Mouse (Mus musculus) forebrain, postnatal 0 days (tissue): ENCODE results near the gene Cdx2. TPM values are rescaled to one million over a fixed set of nuclear protein-coding genes. Genes with fewer than 3 reads are reported as not detected.

ENCODE experiments used
- ATAC-seq: fragments of 200-750 bp; cut with Nextera tagmentation; 2 replicates; pipeline ENCODE4 v1.8.0; 2017; ENCODE audit warnings: mild to moderate bottlenecking, moderate library complexity
- DNase-seq: peaks from one replicate; pipeline ENCODE4 v3.0.0-alpha.2; 2015
- H3K27ac ChIP-seq: fragments of 300-500 bp; sonication (generic); 2 replicates; pipeline ENCODE4 v1.5.1; 2014; ENCODE audit warnings: low read depth, mild to moderate bottlenecking, antibody characterized with exemption, low read length, moderate library complexity, mixed read lengths
- H3K27me3 ChIP-seq: fragments of 300-500 bp; sonication (generic); 2 replicates; pipeline ENCODE4 v1.6.1; 2014; ENCODE audit warnings: mild to moderate bottlenecking, low read length, mixed read lengths; ENCODE audit not compliant: insufficient read depth
- H3K36me3 ChIP-seq: fragments of 300-500 bp; sonication (generic); 2 replicates; pipeline ENCODE4 v1.6.1; 2014; ENCODE audit warnings: mild to moderate bottlenecking, moderate library complexity; ENCODE audit not compliant: insufficient read depth
- H3K4me1 ChIP-seq: fragments of 300-500 bp; sonication (generic); 2 replicates; pipeline ENCODE4 v1.6.1; 2014; ENCODE audit warnings: antibody characterized with exemption; ENCODE audit not compliant: insufficient read depth
- H3K4me2 ChIP-seq: fragments of 300-500 bp; sonication (generic); 2 replicates; pipeline ENCODE4 v1.6.1; 2014; ENCODE audit warnings: low read depth, mild to moderate bottlenecking, moderate library complexity
- H3K4me3 ChIP-seq: fragments of 300-500 bp; sonication (generic); 2 replicates; pipeline ENCODE4 v1.5.1; 2014; ENCODE audit warnings: low read depth, low read length, mixed read lengths
- H3K9ac ChIP-seq: fragments of 300-500 bp; sonication (generic); 2 replicates; pipeline ENCODE4 v1.6.1; 2014; ENCODE audit warnings: mild to moderate bottlenecking
- H3K9me3 ChIP-seq: fragments of 300-500 bp; sonication (generic); 2 replicates; pipeline ENCODE4 v1.6.1; 2016; ENCODE audit warnings: low read length
- CTCF ChIP-seq: sonication (generic); IDR thresholded peaks from 2 replicates; pipeline ENCODE4 v1.5.1; 2016; ENCODE audit warnings: antibody characterized with exemption, control low read depth, low read depth
- WGBS: fragments of 180-500 bp; shearing (Covaris S2); extraction: QIAGEN DNeasy Blood & Tissue Kit; methylation state at CpG from one replicate; pipeline ENCODE4 v1.1.7; 2014; 5-methylcytosine and 5-hydroxymethylcytosine counted together
- polyA plus RNA-seq: library from polyadenylated mRNA; unstranded; fragments of >200 nt; fragmentation: Nextera tagmentation; extraction: Ambion mirVana; gene quantifications from 2 replicates; pipeline ENCODE4 v1.2.1, GENCODE M21; 2015
- total RNA-seq: library from RNA; depleted of rRNA; stranded (reverse); fragments of >200 nt; gene quantifications from 2 replicates; pipeline ENCODE4 v1.2.3, GENCODE M21; 2014

Cdx2 gene
- total and polyA plus RNA-seq, 2 experiments from 2014 or later = not detected

DNA sequence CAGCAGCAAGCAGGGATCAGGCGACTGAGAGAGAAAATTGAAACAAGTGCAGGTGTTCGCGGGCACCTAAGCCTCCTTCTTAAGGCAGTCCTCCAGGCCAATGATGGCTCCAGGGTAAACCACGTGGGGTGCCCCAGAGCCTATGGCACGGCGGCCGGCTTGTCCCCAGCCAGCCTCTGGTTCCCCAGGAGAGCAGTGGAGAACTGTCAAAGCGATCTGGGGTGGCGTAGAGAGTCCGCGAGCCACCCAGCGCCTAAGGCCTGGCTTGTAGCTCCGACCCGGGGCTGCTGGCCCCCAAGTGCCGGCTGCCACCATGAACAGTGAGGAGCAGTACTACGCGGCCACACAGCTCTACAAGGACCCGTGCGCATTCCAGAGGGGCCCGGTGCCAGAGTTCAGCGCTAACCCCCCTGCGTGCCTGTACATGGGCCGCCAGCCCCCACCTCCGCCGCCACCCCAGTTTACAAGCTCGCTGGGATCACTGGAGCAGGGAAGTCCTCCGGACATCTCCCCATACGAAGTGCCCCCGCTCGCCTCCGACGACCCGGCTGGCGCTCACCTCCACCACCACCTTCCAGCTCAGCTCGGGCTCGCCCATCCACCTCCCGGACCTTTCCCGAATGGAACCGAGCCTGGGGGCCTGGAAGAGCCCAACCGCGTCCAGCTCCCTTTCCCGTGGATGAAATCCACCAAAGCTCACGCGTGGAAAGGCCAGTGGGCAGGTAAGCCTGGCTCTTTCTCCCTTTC is 37.0 kb downstream of the Cdx2 start, which contains the start of gene Pdx1:
Pdx1 (plus strand) TSS at position 34 of the 747 bp plus-strand sequence.
- Histone ChIP-seq H3K36me3 (no peaks in the 10 kb centered on the region), H3K27me3 (peaks cover 88% of the 10 kb centered on the region), H3K4me1 (no peaks in the 10 kb centered on the region), H3K27ac (no peak within 1 kb of the TSS), H3K9me3 (no peaks in the 10 kb centered on the region), H3K4me3 (no peak within 1 kb of the TSS), H3K9ac (no peak within 1 kb of the TSS), H3K4me2 (no peak within 1 kb of the TSS)
- no peak for DNase-seq
- TF ChIP-seq CTCF = no peak
- ATAC-seq = no peak
- WGBS = 4% methylated on average over 44 of the region's 44 CpGs

GRCm38 (mm10) chr5:147269371-147269770 is 37.7 kb downstream of the Cdx2 start:
- H3K27me3 ChIP-seq = peaks cover 85% of the 10 kb centered on the region

DNA sequence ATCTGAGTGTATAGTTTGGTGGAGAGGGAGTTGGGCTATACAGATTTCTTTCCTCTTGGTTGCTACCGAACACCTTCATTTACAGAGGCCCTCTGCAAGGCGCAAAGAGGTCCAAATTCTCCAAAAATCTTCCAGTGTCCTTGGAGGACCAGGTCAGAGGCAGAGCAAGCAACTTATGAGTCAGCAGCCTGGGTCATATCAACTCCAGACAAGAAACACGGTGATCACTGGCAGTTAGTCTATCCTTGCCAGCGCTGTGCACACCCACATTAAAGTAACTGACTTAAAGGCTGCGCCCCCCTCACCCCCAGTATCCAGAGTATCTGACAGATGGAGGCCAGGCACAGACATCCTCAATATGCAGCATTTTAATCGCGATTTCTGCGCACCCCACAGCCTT is 38.3 kb downstream of the Cdx2 start:
- H3K27ac ChIP-seq = no peak overlapping the region

More at GRCm38 (mm10) chr5:147269371-147269770, 37.7 kb downstream of the Cdx2 start:
- no peak for ATAC-seq
- no peak for TF ChIP-seq CTCF
- no peaks in the 10 kb centered on the region for H3K9me3 ChIP-seq
- WGBS = 3% methylated on average over 6 of the region's 6 CpGs
- no peak for DNase-seq
- no peak overlapping the region for H3K27ac ChIP-seq
- no peak overlapping the region for H3K9ac ChIP-seq
- no peaks in the 10 kb centered on the region for H3K4me1 ChIP-seq
- H3K36me3 ChIP-seq = no peaks in the 10 kb centered on the region
- no peak overlapping the region for H3K4me3 ChIP-seq
- H3K4me2 ChIP-seq = no peak overlapping the region

DNA sequence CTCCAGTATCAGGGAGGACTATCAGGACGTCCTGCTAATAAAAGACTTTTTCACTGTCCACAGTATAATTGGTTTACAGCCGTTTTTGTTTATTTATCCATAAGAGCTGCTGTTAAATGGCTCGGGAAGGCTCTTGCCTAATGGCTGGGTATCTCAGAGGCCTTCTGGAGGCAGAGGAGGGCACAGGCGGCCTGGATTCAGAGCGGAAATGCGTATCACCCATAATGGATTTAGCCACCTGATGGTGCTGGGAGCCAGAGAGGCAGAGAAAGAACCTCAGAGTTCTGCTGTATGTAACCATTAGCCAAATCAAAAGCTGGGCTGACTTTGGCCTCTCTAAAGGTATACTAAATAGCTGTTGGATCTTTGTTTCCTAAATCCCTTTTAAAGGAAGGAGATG is 39.6 kb downstream of the Cdx2 start:
- no peak for DNase-seq
- Histone ChIP-seq H3K4me1 (no peaks in the 10 kb centered on the region), H3K9ac (no peak overlapping the region), H3K4me3 (no peak overlapping the region), H3K36me3 (no peaks in the 10 kb centered on the region), H3K9me3 (no peaks in the 10 kb centered on the region), H3K27ac (no peak overlapping the region), H3K4me2 (no peak overlapping the region), H3K27me3 (peaks cover 81% of the 10 kb centered on the region)
- no peak for ATAC-seq
- TF ChIP-seq CTCF = no peak
- WGBS = 9% methylated on average over 6 of the region's 6 CpGs

More for the DNA sequence above, 38.3 kb downstream of the Cdx2 start:
- Histone ChIP-seq H3K4me2 (no peak overlapping the region), H3K27me3 (peaks cover 85% of the 10 kb centered on the region), H3K36me3 (no peaks in the 10 kb centered on the region), H3K9me3 (no peaks in the 10 kb centered on the region), H3K4me3 (no peak overlapping the region), H3K9ac (no peak overlapping the region), H3K4me1 (no peaks in the 10 kb centered on the region)
- no peak for TF ChIP-seq CTCF
- DNase-seq (no peak), ATAC-seq (no peak)
- WGBS = 5% methylated on average over 8 of the region's 8 CpGs

GRCm38 (mm10) chr5:147263945-147264344 is 43.1 kb downstream of the Cdx2 start:
- H3K27me3 ChIP-seq = peaks cover 50% of the 10 kb centered on the region
- H3K4me2 ChIP-seq = no peak overlapping the region
- no peak overlapping the region for H3K9ac ChIP-seq
- ATAC-seq = no peak
- 52% methylated on average over 4 of the region's 4 CpGs for WGBS
- no peaks in the 10 kb centered on the region for H3K36me3 ChIP-seq
- H3K4me3 ChIP-seq = no peak overlapping the region
- no peak for TF ChIP-seq CTCF
- H3K4me1 ChIP-seq = no peaks in the 10 kb centered on the region
- no peaks in the 10 kb centered on the region for H3K9me3 ChIP-seq
- H3K27ac ChIP-seq = no peak overlapping the region
- DNase-seq = no peak

DNA sequence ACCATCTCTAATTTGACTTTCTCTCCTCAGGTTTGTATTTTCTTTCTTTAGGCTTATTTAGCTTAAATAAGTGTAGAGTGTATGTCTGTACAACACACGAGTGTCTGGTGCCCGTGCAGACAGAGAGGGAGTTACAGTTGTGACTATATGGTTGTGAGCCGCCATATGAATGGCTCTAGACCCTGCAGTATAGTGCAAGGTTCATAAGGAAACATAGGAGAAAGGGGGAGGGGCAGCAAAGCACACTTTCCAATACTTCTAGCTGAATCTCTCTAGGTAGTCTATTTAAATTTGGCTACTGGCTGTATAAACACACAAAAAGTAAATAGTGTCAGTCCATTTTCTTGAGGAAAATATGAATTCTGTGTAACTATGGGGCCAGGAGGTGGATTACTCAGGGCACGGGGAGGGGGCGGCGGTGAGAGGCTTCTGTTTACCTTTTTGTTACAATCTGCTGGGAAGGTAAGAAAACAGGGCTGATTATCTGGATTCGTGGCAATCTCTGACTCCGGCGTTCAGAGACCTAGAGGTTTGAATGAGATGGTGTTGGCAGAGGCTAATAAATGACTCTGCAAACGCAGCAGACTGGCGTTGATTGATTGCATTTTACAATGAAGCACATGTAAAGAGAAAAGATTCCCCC is 45.0 kb downstream of the Cdx2 start:
- 66% methylated on average over 11 of the region's 11 CpGs for WGBS
- no peak overlapping the region for H3K4me3 ChIP-seq
- TF ChIP-seq CTCF = no peak

DNA sequence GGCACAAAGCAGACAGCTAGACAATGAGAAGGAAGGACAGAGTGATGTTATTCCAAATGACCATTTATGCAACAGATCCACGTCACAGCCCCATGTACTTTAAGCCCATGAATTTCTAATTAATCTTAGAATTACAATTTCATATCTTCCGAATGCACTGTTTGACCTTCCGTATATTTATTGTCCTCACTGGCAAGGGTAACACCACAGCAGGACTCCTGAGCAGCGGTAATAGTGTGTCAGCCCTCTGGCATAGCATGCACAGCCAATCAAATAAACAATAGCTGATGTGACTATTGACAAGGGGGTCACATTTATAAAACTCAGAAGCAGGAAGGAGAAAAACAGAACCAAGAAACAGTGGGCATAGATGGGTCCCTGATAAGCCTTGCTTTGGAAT is 46.3 kb downstream of the Cdx2 start:
- no peak overlapping the region for H3K4me2 ChIP-seq
- no peak overlapping the region for H3K9ac ChIP-seq
- TF ChIP-seq CTCF = no peak
- WGBS = 76% methylated on average over 4 of the region's 4 CpGs
- H3K27ac ChIP-seq = no peak overlapping the region
- DNase-seq = no peak
- H3K4me3 ChIP-seq = no peak overlapping the region
- H3K36me3 ChIP-seq = no peaks in the 10 kb centered on the region
- H3K27me3 ChIP-seq = peaks cover 20% of the 10 kb centered on the region
- H3K9me3 ChIP-seq = no peaks in the 10 kb centered on the region
- no peak for ATAC-seq
- no peaks in the 10 kb centered on the region for H3K4me1 ChIP-seq

More for the DNA sequence above, 45.0 kb downstream of the Cdx2 start:
- peaks cover 31% of the 10 kb centered on the region for H3K27me3 ChIP-seq
- H3K36me3 ChIP-seq = no peaks in the 10 kb centered on the region
- H3K4me1 ChIP-seq = no peaks in the 10 kb centered on the region
- H3K9me3 ChIP-seq = no peaks in the 10 kb centered on the region
- no peak overlapping the region for H3K4me2 ChIP-seq
- ATAC-seq (no peak), DNase-seq (no peak)
- no peak overlapping the region for H3K9ac ChIP-seq
- H3K27ac ChIP-seq = no peak overlapping the region
